Mouse (Mus musculus): Measurements from ENCODE around the gene Aff1.

GRCm38 (mm10) chr5:103698577-103698976 is 6.4 kb downstream of the Aff1 start:
- TF ChIP-seq CTCF (IDR thresholded peaks at IDR 0.05; ENCODE audit: low read depth, low read length) (no peak), POLR2AphosphoS5 (IDR thresholded peaks at IDR 0.05; ENCODE audit: insufficient replicate concordance, low read depth, low read length) (no peak), GATA1 (IDR thresholded peaks at IDR 0.05; ENCODE audit: borderline replicate concordance, low read length) (no peak), TAL1 (conservative IDR thresholded peaks at IDR 0.05; ENCODE audit: low read depth, low read length) (no peak), GATA2 (IDR thresholded peaks at IDR 0.05; ENCODE audit: borderline replicate concordance, low read depth, low read length) (no peak)
